Mouse (Mus musculus) cortical plate, adult 2 months (tissue): ENCODE results near the gene Fam178b.
A peak's percentile ranks its signal among the peaks of the same experiment; 100 is the strongest.
"Not testable (repeated sequence)": the region's sequence is repeated elsewhere in the genome, so short reads cannot be mapped to it uniquely, and the experiment has no call there.

Source experiments
- CTCF ChIP-seq: fragments of 200-500 bp; IDR thresholded peaks from 2 replicates; pipeline ENCODE4 v1.5.1; 2011; ENCODE audit warnings: mild to moderate bottlenecking, control low read depth, low read length; ENCODE audit not compliant: insufficient read depth; ENCODE audit errors: extremely low read depth
- POLR2A ChIP-seq: fragments of 200-500 bp; IDR thresholded peaks from 2 replicates; pipeline ENCODE4 v1.6.1; 2011; ENCODE audit warnings: mild to moderate bottlenecking, low read length, control low read depth; ENCODE audit not compliant: insufficient read depth; ENCODE audit errors: extremely low read depth

DNA sequence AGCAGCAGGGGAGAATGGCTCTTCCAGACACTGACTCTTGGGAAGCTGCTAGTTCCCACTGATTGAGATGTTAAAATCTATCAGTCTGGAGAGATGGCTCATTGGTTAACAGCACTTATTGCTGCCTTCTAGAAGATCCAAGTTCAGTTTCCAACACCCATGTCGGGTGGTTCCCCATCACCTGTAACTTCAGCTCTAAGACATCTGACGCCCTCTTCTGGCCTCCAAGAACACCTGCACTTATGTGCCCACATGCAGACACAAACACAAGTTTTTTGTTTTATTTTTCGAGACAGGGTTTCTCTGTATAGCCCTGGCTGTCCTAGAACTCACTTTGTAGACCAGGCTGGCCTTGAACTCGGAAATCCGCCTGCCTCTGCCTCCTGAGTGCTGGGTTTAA lies 67.0 kb downstream of the Fam178b start:
- 0 out of 2 replicates have a peak, but pooled peaks have one; percentile 3 for TF ChIP-seq CTCF
- TF ChIP-seq POLR2A = not testable (repeated sequence)
